Mouse (Mus musculus) CH12.LX (cell line): ENCODE data around the gene Aldh5a1. TPM values are rescaled to one million over a fixed set of nuclear protein-coding genes. Genes with fewer than 3 reads are reported as not detected.

Experiments used
- DNase-seq: peaks from one replicate; pipeline ENCODE4 v3.0.0-alpha.2; 2013; ENCODE audit errors: extremely low read depth
- H3K27ac ChIP-seq: 2 replicates; pipeline ENCODE4 v1.5.1; 2012; ENCODE audit warnings: low read depth, mild to moderate bottlenecking, control low read depth, moderate library complexity; ENCODE audit not compliant: insufficient read depth
- H3K27me3 ChIP-seq: replicated peaks from 2 replicates; pipeline ENCODE3; 2012; ENCODE audit warnings: inconsistent platforms
- H3K36me3 ChIP-seq, 2 experiments: replicated peaks in 1 of 2; 2 replicates each; pipeline versions ENCODE3 to v1.6.1; 2012; ENCODE audit warnings: inconsistent platforms in 1 of 2, low read length in 1 of 2, mild to moderate bottlenecking in 1 of 2, mixed read lengths in 1 of 2, moderate library complexity in 1 of 2; ENCODE audit not compliant: control insufficient read depth in 1 of 2, insufficient read depth in 1 of 2
- H3K4me1 ChIP-seq, 2 experiments: 2 replicates each; pipeline ENCODE4 v1.6.1; 2012; ENCODE audit warnings: inconsistent platforms in 1 of 2, moderate library complexity in 1 of 2; ENCODE audit not compliant: insufficient read depth in 2 of 2, control insufficient read depth in 1 of 2
- H3K4me2 ChIP-seq: 2 replicates; pipeline ENCODE4 v1.6.1; 2012; ENCODE audit warnings: low read depth, mild to moderate bottlenecking, control low read depth; ENCODE audit not compliant: poor library complexity, insufficient read depth, severe bottlenecking
- H3K4me3 ChIP-seq, 3 experiments: fragments of 150-350 bp in 1 of 3; sonication (generic) in 1 of 3; replicated peaks in 1 of 3; 2 replicates each; pipeline versions ENCODE3 to v1.5.1; 2011 to 2012; ENCODE audit warnings: low read depth in 2 of 3, low read length in 2 of 3, mild to moderate bottlenecking in 2 of 3, moderate library complexity in 2 of 3, control low read depth in 1 of 3, improper control_type of control experiment in 1 of 3, inconsistent platforms in 1 of 3, mixed read lengths in 1 of 3; ENCODE audit not compliant: poor library complexity in 1 of 3
- H3K79me2 ChIP-seq: replicated peaks from 2 replicates; pipeline ENCODE4 v1.6.1; 2012; ENCODE audit warnings: mild to moderate bottlenecking, moderate library complexity; ENCODE audit not compliant: control insufficient read depth, poor library complexity, insufficient read depth, severe bottlenecking; ENCODE audit errors: extremely low read depth
- H3K9ac ChIP-seq: 2 replicates; pipeline ENCODE4 v1.6.1; 2012; ENCODE audit warnings: low read depth, mild to moderate bottlenecking, control low read depth, moderate library complexity; ENCODE audit not compliant: insufficient read depth
- H3K9me3 ChIP-seq: replicated peaks from 2 replicates; pipeline ENCODE3; 2012; ENCODE audit warnings: low read length, inconsistent platforms, mixed read lengths
- CHD2 ChIP-seq: IDR thresholded peaks from 2 replicates; pipeline ENCODE4 v1.6.1; 2011; ENCODE audit warnings: low read length, improper control_type of control experiment
- CTCF ChIP-seq, 2 experiments: IDR thresholded peaks in 1 of 2; conservative IDR thresholded peaks in 1 of 2; 2 replicates each; pipeline ENCODE4 v1.5.1; 2011 to 2012; ENCODE audit warnings: low read depth in 2 of 2, low read length in 2 of 2, improper control_type of control experiment in 1 of 2, inconsistent platforms in 1 of 2, mild to moderate bottlenecking in 1 of 2, moderate library complexity in 1 of 2
- E2F4 ChIP-seq: IDR thresholded peaks from 2 replicates; pipeline ENCODE4 v1.6.1; 2011; ENCODE audit warnings: low read depth, low read length, improper control_type of control experiment; ENCODE audit not compliant: insufficient replicate concordance
- EP300 ChIP-seq: IDR thresholded peaks from 2 replicates; pipeline ENCODE4 v1.6.1; 2011; ENCODE audit warnings: low read length, improper control_type of control experiment
- ETS1 ChIP-seq: conservative IDR thresholded peaks from 2 replicates; pipeline ENCODE4 v1.6.1; 2012; ENCODE audit warnings: low read depth, mild to moderate bottlenecking, inconsistent platforms, low read length, improper control_type of control experiment, moderate library complexity
- GABPA ChIP-seq: IDR thresholded peaks from 2 replicates; pipeline ENCODE4 v1.6.1; 2012; ENCODE audit warnings: low read depth, low read length, improper control_type of control experiment, inconsistent platforms; ENCODE audit not compliant: insufficient replicate concordance
- HCFC1 ChIP-seq: IDR thresholded peaks from 2 replicates; pipeline ENCODE4 v1.6.1; 2012; ENCODE audit warnings: low read depth, mild to moderate bottlenecking, inconsistent platforms, low read length, improper control_type of control experiment
- IRF4 ChIP-seq: IDR thresholded peaks from 2 replicates; pipeline ENCODE4 v1.6.1; 2014; ENCODE audit warnings: low read depth, mild to moderate bottlenecking, inconsistent platforms, low read length, improper control_type of control experiment
- JUND ChIP-seq: conservative IDR thresholded peaks from 2 replicates; pipeline ENCODE4 v1.6.1; 2011; ENCODE audit warnings: low read depth, low read length, improper control_type of control experiment
- KAT2A ChIP-seq: IDR thresholded peaks from 2 replicates; pipeline ENCODE4 v1.6.1; 2012; ENCODE audit warnings: low read length, improper control_type of control experiment, inconsistent platforms; ENCODE audit not compliant: insufficient replicate concordance
- MAFK ChIP-seq: IDR thresholded peaks from 2 replicates; pipeline ENCODE4 v1.6.1; 2011; ENCODE audit warnings: low read length, improper control_type of control experiment; ENCODE audit not compliant: insufficient replicate concordance
- MAX ChIP-seq: IDR thresholded peaks from 2 replicates; pipeline ENCODE4 v1.6.1; 2011; ENCODE audit warnings: low read length, improper control_type of control experiment
- MEF2A ChIP-seq: IDR thresholded peaks from 2 replicates; pipeline ENCODE4 v1.6.1; 2014; ENCODE audit warnings: low read depth, mild to moderate bottlenecking, inconsistent platforms, low read length, improper control_type of control experiment, borderline replicate concordance
- MXI1 ChIP-seq: IDR thresholded peaks from 2 replicates; pipeline ENCODE4 v1.6.1; 2011; ENCODE audit warnings: mild to moderate bottlenecking, low read depth, low read length, improper control_type of control experiment
- NELFE ChIP-seq: IDR thresholded peaks from 2 replicates; pipeline ENCODE4 v1.6.1; 2011; ENCODE audit warnings: low read depth, low read length, improper control_type of control experiment
- PAX5 ChIP-seq: IDR thresholded peaks from 2 replicates; pipeline ENCODE4 v1.6.1; 2012; ENCODE audit warnings: low read length, inconsistent platforms, mixed read lengths
- POLR2A ChIP-seq: IDR thresholded peaks from 2 replicates; pipeline ENCODE4 v1.6.1; 2011; ENCODE audit warnings: low read depth, mild to moderate bottlenecking, improper control_type of control experiment, low read length
- POLR2AphosphoS2 ChIP-seq: IDR thresholded peaks from 2 replicates; pipeline ENCODE4 v1.6.1; 2011; ENCODE audit warnings: low read depth, low read length, improper control_type of control experiment
- RAD21 ChIP-seq: IDR thresholded peaks from 2 replicates; pipeline ENCODE4 v1.6.1; 2011; ENCODE audit warnings: low read depth, mild to moderate bottlenecking, low read length, improper control_type of control experiment, moderate library complexity
- RCOR1 ChIP-seq: conservative IDR thresholded peaks from 2 replicates; pipeline ENCODE4 v1.6.1; 2012; ENCODE audit warnings: low read depth, mild to moderate bottlenecking, inconsistent platforms, low read length, improper control_type of control experiment
- SIN3A ChIP-seq: IDR thresholded peaks from 2 replicates; pipeline ENCODE4 v1.6.1; 2012; ENCODE audit warnings: low read length, improper control_type of control experiment, inconsistent platforms
- TCF12 ChIP-seq: IDR thresholded peaks from 2 replicates; pipeline ENCODE4 v1.6.1; 2014; ENCODE audit warnings: low read depth, mild to moderate bottlenecking, inconsistent platforms, low read length, improper control_type of control experiment
- UBTF ChIP-seq: IDR thresholded peaks from 2 replicates; pipeline ENCODE4 v1.6.1; 2012; ENCODE audit warnings: low read depth, mild to moderate bottlenecking, inconsistent platforms, low read length, improper control_type of control experiment, moderate library complexity
- USF2 ChIP-seq: conservative IDR thresholded peaks from 2 replicates; pipeline ENCODE4 v1.6.1; 2011; ENCODE audit warnings: low read depth, low read length, improper control_type of control experiment
- ZMIZ1 ChIP-seq: IDR thresholded peaks from 2 replicates; pipeline ENCODE4 v1.6.1; 2012; ENCODE audit warnings: low read depth, mild to moderate bottlenecking, inconsistent platforms, low read length, improper control_type of control experiment
- ZNF384 ChIP-seq: IDR thresholded peaks from 2 replicates; pipeline ENCODE4 v1.6.1; 2012; ENCODE audit warnings: low read depth, low read length, improper control_type of control experiment, inconsistent platforms
- dilution Hi-C: fragments of 300-500 bp; cut with MboI; formaldehyde crosslinking; loops from 2 replicates; pipeline ENCODE4 v1.14.3; 2020; ENCODE audit warnings: low sequenced_read_pairs; ENCODE audit not compliant: extremely low pct_unique_long_range_greater_than_20kb, extremely low pct_ligation_motif_present
- in situ Hi-C: fragments of 300-500 bp; cut with MboI; formaldehyde crosslinking; loops from 3 replicates; pipeline ENCODE4 v1.14.3; 2019; ENCODE audit warnings: low sequenced_read_pairs, low pct_ligation_motif_present, low pct_unique_long_range_greater_than_20kb, mixed read lengths
- polyA plus RNA-seq: library from polyadenylated mRNA; unstranded; fragments of >175 nt; gene quantifications from 2 replicates; pipeline ENCODE4 v1.2.1, GENCODE M21; 2012; ENCODE audit warnings: low read depth; ENCODE audit not compliant: insufficient read length
- total RNA-seq, 2 experiments: library from RNA; depleted of rRNA; stranded (reverse); fragments of 300-350 nt in 1 of 2; fragments of >200 nt in 1 of 2; gene quantifications; 2 replicates each; pipeline ENCODE4 v1.2.3; 2012 to 2014

Aldh5a1 gene
- total and polyA plus RNA-seq, 3 experiments, result 0.36 to 2.4 (median 1.3) TPM

GRCm38 (mm10) chr13:24889554-24889953 is 47.9 kb downstream of the Aldh5a1 start:
- H3K9me3 ChIP-seq, result peaks cover 2% of the 10 kb centered on the region
- DNase-seq, result no peak
- H3K27ac ChIP-seq, result no peak overlapping the region
- H3K9ac ChIP-seq, result no peak overlapping the region
- no peaks in the 10 kb centered on the region for H3K36me3 ChIP-seq
- no peak overlapping the region for H3K4me2 ChIP-seq
- no peaks in the 10 kb centered on the region for H3K4me1 ChIP-seq
- in situ Hi-C loops (no loop called here), dilution Hi-C loops (no loop called here)
- H3K4me3 ChIP-seq, result no peak overlapping the region
- TF ChIP-seq CTCF (conservative IDR thresholded peaks at IDR 0.05 in 1 of 2, IDR thresholded peaks at IDR 0.05 in 1 of 2; ENCODE audit: low read depth in 2 of 2, low read length in 2 of 2) (no peak), HCFC1 (no peak), ZNF384 (no peak), ETS1 (no peak), KAT2A (no peak), TCF12 (no peak), POLR2A (no peak), MAX (no peak), MEF2A (no peak), E2F4 (no peak), UBTF (no peak), MXI1 (no peak), USF2 (no peak), RAD21 (no peak), MAFK (no peak), ZMIZ1 (no peak)
- no peaks in the 10 kb centered on the region for H3K27me3 ChIP-seq
- no peaks in the 10 kb centered on the region for H3K79me2 ChIP-seq

GRCm38 (mm10) chr13:24882411-24882810 is 55.0 kb downstream of the Aldh5a1 start:
- Histone ChIP-seq H3K4me3 (no peak overlapping the region), H3K4me2 (no peak overlapping the region), H3K9me3 (peaks cover 12% of the 10 kb centered on the region), H3K36me3 (no peaks in the 10 kb centered on the region), H3K4me1 (peaks cover 0 to 2% of the 10 kb centered on the region in 2 experiments; a peak in 1 of 4 replicates), H3K27me3 (no peaks in the 10 kb centered on the region), H3K27ac (no peak overlapping the region), H3K9ac (no peak overlapping the region), H3K79me2 (no peaks in the 10 kb centered on the region)
- TF ChIP-seq RAD21 (no peak), CHD2 (no peak), JUND (no peak), MXI1 (no peak), RCOR1 (no peak), NELFE (no peak), SIN3A (no peak), POLR2AphosphoS2 (no peak), PAX5 (no peak), EP300 (no peak), GABPA (no peak), KAT2A (no peak), MAX (no peak), HCFC1 (no peak), CTCF (conservative IDR thresholded peaks at IDR 0.05 in 1 of 2, IDR thresholded peaks at IDR 0.05 in 1 of 2; ENCODE audit: low read depth in 2 of 2, low read length in 2 of 2) (no peak), IRF4 (no peak)
- dilution Hi-C loops (no loop called here), in situ Hi-C loops (no loop called here)
- DNase-seq, result no peak
